Mouse (Mus musculus) bone marrow macrophage, adult 2 months (primary cell): ENCODE results near the gene Susd4. TPM values are rescaled to one million over a fixed set of nuclear protein-coding genes. Genes with fewer than 3 reads are reported as not detected.

Experiments used
- H3K27ac ChIP-seq: 2 replicates; pipeline ENCODE4 v1.5.1; 2012; ENCODE audit warnings: low read depth, low read length; ENCODE audit not compliant: insufficient read depth
- H3K4me1 ChIP-seq: 2 replicates; pipeline ENCODE4 v1.6.1; 2012; ENCODE audit warnings: low read length; ENCODE audit not compliant: control insufficient read depth, insufficient read depth
- H3K4me3 ChIP-seq: 2 replicates; pipeline ENCODE4 v1.5.1; 2012; ENCODE audit warnings: mild to moderate bottlenecking, low read length, moderate library complexity; ENCODE audit not compliant: insufficient read depth
- CTCF ChIP-seq: IDR thresholded peaks from 2 replicates; pipeline ENCODE4 v1.5.1; 2012; ENCODE audit warnings: low read depth, mild to moderate bottlenecking, low read length, moderate library complexity
- POLR2A ChIP-seq: IDR thresholded peaks from 2 replicates; pipeline ENCODE4 v1.6.1; 2012; ENCODE audit warnings: mild to moderate bottlenecking, low read depth, low read length, borderline replicate concordance
- polyA plus RNA-seq: library from polyadenylated mRNA; stranded (reverse); fragments of >200 nt; gene quantifications from 2 replicates; pipeline ENCODE4 v1.2.4, GENCODE M21; 2012; ENCODE audit not compliant: missing spikeins, insufficient read depth, insufficient read length

The Susd4 gene
- polyA plus RNA-seq, 1 experiment, result not detected

DNA sequence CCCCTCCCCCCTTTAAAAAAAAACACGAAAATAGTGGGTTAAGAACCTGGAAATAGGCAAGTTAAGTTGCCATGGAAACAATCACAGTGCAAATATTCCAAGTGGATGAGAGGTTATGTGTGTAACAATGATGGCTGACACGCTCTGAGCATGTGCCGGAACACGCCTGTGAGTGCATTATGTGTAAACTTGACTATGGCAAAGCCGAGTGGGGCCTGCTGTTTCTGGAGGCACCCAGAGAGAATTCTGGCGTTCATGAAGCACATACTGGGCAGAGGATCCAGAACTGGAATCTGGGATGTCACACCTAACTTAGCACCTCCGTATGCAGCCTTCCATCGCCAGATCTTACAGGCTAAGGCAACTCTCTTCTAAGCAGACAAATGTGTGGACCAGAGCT is 10.0 kb upstream of the Susd4 start:
- Histone ChIP-seq H3K4me3 (no peak overlapping the region), H3K4me1 (peaks cover 12% of the 10 kb centered on the region), H3K27ac (no peak overlapping the region)
- TF ChIP-seq CTCF (no peak), POLR2A (no peak)

GRCm38 (mm10) chr1:182754865-182755264 is 8.8 kb upstream of the Susd4 start:
- Histone ChIP-seq H3K4me1 (peaks cover 12% of the 10 kb centered on the region), H3K27ac (no peak overlapping the region), H3K4me3 (no peak overlapping the region)
- TF ChIP-seq POLR2A (no peak), CTCF (no peak)

DNA sequence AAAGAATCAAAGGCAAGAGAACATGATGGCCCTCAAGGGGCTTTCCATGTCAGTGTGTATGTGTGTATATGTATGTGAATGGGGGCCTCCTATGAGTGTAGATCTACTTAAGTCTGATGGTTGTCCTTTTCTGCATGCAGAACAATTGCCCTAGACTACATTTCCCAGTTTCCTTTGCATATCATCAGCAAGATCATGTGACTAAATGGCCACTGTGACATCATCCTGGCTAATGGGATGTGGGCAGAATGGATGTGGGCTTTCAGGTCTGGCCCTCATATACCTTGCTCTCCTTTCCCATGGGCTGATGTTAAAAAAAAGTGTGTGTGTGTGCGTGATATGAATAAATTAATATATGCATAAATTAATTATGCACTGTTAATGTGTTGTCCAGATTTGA is 4.9 kb upstream of the Susd4 start:
- TF ChIP-seq POLR2A, result no peak
- TF ChIP-seq CTCF, result no peak

GRCm38 (mm10) chr1:182763191-182763715 is 407 bp upstream of the Susd4 start:
- Histone ChIP-seq H3K4me1 (no peaks in the 10 kb centered on the region), H3K4me3 (peak overlapping the region; percentile 59), H3K27ac (no peak overlapping the region)
- TF ChIP-seq CTCF (no peak), POLR2A (no peak)

More for the DNA sequence above, 4.9 kb upstream of the Susd4 start:
- H3K4me1 ChIP-seq, result peaks cover 12% of the 10 kb centered on the region
- H3K27ac ChIP-seq, result no peak overlapping the region
- H3K4me3 ChIP-seq, result no peak overlapping the region

DNA sequence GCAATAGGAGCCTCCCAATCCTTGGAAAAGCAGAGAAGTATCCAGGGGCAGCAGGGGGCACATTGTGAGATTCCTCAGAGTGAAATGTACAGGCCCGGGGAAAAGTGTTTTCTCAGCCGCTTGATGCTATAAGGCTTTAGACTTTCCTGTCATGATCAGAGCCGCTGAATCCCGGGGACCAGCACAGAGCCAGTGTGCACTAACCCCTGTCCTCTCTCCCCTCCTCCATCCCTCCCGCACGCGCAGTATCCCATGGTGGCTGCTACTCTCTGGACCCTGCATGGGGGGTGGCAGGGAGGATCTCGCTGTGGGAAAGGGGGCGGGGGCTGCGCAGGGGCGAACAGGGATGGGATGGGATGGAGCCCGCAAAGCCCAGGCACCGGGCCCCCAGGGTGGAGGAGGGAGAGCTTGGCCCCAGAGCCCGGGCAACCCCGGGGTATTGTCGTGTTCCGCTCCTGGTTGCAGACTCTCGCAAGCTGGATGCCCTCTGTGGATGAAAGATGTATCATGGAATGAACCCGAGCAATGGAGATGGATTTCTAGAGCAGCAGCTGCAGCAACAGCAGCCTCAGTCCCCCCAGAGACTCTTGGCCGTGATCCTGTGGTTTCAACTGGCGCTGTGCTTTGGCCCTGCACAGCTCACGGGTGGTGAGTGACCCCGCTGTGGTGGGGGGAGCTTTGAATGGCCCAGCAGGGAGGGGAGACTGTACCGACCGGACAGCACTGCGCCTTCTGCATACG is 1.1 kb downstream of the Susd4 start:
- H3K4me3 ChIP-seq, result peak overlapping the region; percentile 59; the same call in 1 of the 2 replicates
- no peaks in the 10 kb centered on the region for H3K4me1 ChIP-seq
- TF ChIP-seq CTCF, result no peak
- H3K27ac ChIP-seq, result no peak overlapping the region

GRCm38 (mm10) chr1:182775576-182775975 is 11.9 kb downstream of the Susd4 start:
- H3K4me3 ChIP-seq, result no peak overlapping the region
- no peak overlapping the region for H3K27ac ChIP-seq
- H3K4me1 ChIP-seq, result no peaks in the 10 kb centered on the region
- TF ChIP-seq POLR2A (no peak), CTCF (no peak)

DNA sequence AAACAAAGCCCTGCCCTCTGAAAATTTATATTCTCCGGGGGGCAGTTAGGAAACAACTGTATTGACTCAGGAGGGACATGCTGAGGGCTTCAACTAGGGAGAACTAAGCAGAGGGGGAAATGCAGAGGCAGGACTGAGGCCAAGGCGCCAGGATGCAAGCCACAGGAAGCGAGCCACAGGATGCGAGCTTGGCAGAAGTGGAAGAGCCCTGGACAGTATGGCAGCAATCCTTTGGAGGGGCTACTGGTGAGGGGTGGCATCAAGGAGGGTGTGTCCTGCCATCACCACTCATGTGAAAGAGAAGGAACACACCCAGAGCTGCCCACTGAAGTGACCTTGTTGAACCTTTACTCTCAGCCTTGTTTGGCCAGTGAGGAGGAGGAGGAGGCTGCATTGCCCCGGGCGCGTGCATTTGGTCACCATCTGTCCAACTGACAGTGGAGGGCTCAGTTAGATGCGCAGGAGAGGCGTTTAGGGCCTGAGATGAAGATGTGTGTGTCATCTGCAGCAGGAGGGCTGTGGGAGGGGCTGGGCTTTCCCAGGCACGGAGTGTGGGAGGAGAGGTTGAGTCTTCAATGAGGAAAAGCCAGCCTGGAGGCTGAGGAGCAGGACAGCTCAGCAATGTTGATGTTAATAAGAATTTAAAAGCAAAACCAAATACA is 13.2 kb downstream of the Susd4 start:
- TF ChIP-seq POLR2A, result no peak
- no peak for TF ChIP-seq CTCF
- Histone ChIP-seq H3K4me3 (no peak overlapping the region), H3K4me1 (no peaks in the 10 kb centered on the region), H3K27ac (no peak overlapping the region)

DNA sequence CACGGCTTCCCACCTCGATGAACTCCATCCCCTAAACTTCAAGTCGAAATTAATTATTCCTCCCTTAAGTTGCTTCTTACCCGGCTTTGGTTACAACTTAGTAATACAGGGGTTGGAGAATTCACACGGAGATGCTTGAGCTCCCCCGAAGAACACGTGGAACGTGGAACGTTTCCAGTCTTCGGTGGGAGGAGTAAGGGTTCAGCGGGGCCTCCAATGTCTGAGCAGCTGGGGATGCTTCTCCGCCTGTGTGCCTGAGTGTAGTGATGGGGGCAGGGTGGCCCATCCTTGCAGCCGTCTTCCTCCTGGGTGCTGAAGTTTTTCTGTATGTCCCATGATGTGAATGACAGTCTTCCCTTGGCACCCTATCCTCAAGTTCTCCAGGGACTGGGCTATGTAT is 14.6 kb downstream of the Susd4 start:
- no peak overlapping the region for H3K27ac ChIP-seq
- H3K4me3 ChIP-seq, result no peak overlapping the region
- no peak for TF ChIP-seq POLR2A
- no peak for TF ChIP-seq CTCF
- H3K4me1 ChIP-seq, result no peaks in the 10 kb centered on the region

DNA sequence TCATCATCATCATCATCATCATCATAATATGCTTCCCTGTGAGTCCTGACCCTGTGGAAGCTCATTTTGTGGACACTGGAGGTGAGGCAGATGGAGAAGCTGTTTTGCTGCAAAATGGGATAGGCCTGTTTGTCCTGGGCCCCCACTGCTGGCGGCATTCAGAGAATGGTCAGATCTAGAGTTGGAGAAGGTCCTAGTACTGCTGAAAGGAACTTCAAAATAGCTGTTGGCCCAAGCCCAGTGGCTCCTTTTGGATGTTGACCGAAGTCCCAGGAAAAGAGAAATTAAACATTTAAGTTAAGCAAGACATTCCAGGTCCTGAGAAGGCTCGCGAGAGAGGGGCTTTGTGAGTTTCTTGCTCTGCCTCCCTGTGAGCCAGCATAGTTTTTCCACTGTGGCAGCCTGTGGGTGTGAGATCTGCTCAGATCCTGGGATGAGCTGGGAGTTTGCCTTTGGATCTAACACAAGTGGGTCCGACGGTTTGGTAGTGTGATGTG is 15.4 kb downstream of the Susd4 start:
- H3K27ac ChIP-seq, result no peak overlapping the region
- no peak for TF ChIP-seq POLR2A
- no peak for TF ChIP-seq CTCF
- H3K4me3 ChIP-seq, result no peak overlapping the region

GRCm38 (mm10) chr1:182783774-182784173 is 20.1 kb downstream of the Susd4 start:
- no peak for TF ChIP-seq CTCF
- TF ChIP-seq POLR2A, result no peak
- no peak overlapping the region for H3K4me3 ChIP-seq
- H3K27ac ChIP-seq, result no peak overlapping the region
- H3K4me1 ChIP-seq, result no peaks in the 10 kb centered on the region

More for the DNA sequence above, 15.4 kb downstream of the Susd4 start:
- H3K4me1 ChIP-seq, result no peaks in the 10 kb centered on the region
